Mouse (Mus musculus) midbrain, embryonic 12.5 days (tissue): Measurements from ENCODE around the gene Olfr669. TPM values are rescaled to one million over a fixed set of nuclear protein-coding genes. Genes with fewer than 3 reads are reported as not detected.
"Not testable (repeated sequence)": the region's sequence is repeated elsewhere in the genome, so short reads cannot be mapped to it uniquely, and the experiment has no call there.

Source experiments
- ATAC-seq: fragments of 200-750 bp; cut with Nextera tagmentation; 2 replicates; pipeline ENCODE4 v1.8.0; 2017; ENCODE audit warnings: low read depth, moderate TSS enrichment, moderate library complexity; ENCODE audit not compliant: low FRiP score
- H3K27ac ChIP-seq: fragments of 300-500 bp; sonication (generic); replicated peaks from 2 replicates; pipeline ENCODE4 v1.5.1; 2016; ENCODE audit warnings: mild to moderate bottlenecking
- H3K27me3 ChIP-seq: fragments of 300-500 bp; sonication (generic); 2 replicates; pipeline ENCODE4 v1.6.1; 2016; ENCODE audit warnings: mild to moderate bottlenecking
- H3K36me3 ChIP-seq: fragments of 300-500 bp; sonication (generic); 2 replicates; pipeline ENCODE4 v1.6.1; 2016
- H3K4me1 ChIP-seq: fragments of 300-500 bp; sonication (generic); 2 replicates; pipeline ENCODE4 v1.6.1; 2016
- H3K4me2 ChIP-seq: fragments of 300-500 bp; sonication (generic); replicated peaks from 2 replicates; pipeline ENCODE4 v1.6.1; 2016; ENCODE audit warnings: mild to moderate bottlenecking, moderate library complexity
- H3K4me3 ChIP-seq: fragments of 300-500 bp; sonication (generic); 2 replicates; pipeline ENCODE4 v1.5.1; 2016; ENCODE audit warnings: mild to moderate bottlenecking
- H3K9ac ChIP-seq: fragments of 300-500 bp; sonication (generic); replicated peaks from 2 replicates; pipeline ENCODE4 v1.6.1; 2016; ENCODE audit warnings: mild to moderate bottlenecking, moderate library complexity
- H3K9me3 ChIP-seq: fragments of 300-500 bp; sonication (generic); 2 replicates; pipeline ENCODE4 v1.6.1; 2016; ENCODE audit warnings: mild to moderate bottlenecking
- WGBS: fragments of 180-500 bp; shearing (Covaris S2); methylation state at CpG from one replicate; pipeline ENCODE4 v1.1.7; 2016; 5-methylcytosine and 5-hydroxymethylcytosine counted together
- polyA plus RNA-seq: library from polyadenylated mRNA; unstranded; fragments of >200 nt; fragmentation: Nextera tagmentation; extraction: Ambion mirVana; gene quantifications from 2 replicates; pipeline ENCODE4 v1.2.1, GENCODE M21; 2016

Gene Olfr669
- not detected in 2 replicates for polyA plus RNA-seq

GRCm38 (mm10) chr7:104933940-104934339, at the start of gene Olfr669:
Gene Olfr669, plus strand, starts transcription at chr7:104934240.
- no peak within 1 kb of the TSS for H3K4me2 ChIP-seq
- no peaks in the 10 kb centered on the region for H3K27me3 ChIP-seq
- no peaks in the 10 kb centered on the region for H3K9me3 ChIP-seq
- no peak within 1 kb of the TSS for H3K4me3 ChIP-seq
- no peak within 1 kb of the TSS for H3K9ac ChIP-seq
- H3K36me3 ChIP-seq = no peaks in the 10 kb centered on the region
- no peak within 1 kb of the TSS for H3K27ac ChIP-seq
- no peaks in the 10 kb centered on the region for H3K4me1 ChIP-seq
- ATAC-seq = no peak
- 88% methylated on average over 1 of the region's 1 CpGs for WGBS

- WGBS = 85% methylated on average over 2 of the region's 2 CpGs
- no peak within 1 kb of the TSS for H3K4me2 ChIP-seq
- H3K9ac ChIP-seq = no peak within 1 kb of the TSS
- H3K4me1 ChIP-seq = no peaks in the 10 kb centered on the region
- H3K36me3 ChIP-seq = no peaks in the 10 kb centered on the region
- no peak for ATAC-seq
- no peaks in the 10 kb centered on the region for H3K9me3 ChIP-seq
- H3K27me3 ChIP-seq = no peaks in the 10 kb centered on the region
- H3K27ac ChIP-seq = no peak within 1 kb of the TSS
- no peak within 1 kb of the TSS for H3K4me3 ChIP-seq
Observed at GRCm38 (mm10) chr7:104895852-104896251, 38.2 kb upstream of the Olfr669 start, which contains the start of gene Olfr666. Gene Olfr666, minus strand, starts transcription at chr7:104895952.

- H3K27me3 ChIP-seq = no peaks in the 10 kb centered on the region
- H3K9me3 ChIP-seq = no peaks in the 10 kb centered on the region
- H3K27ac ChIP-seq = no peak within 1 kb of the TSS
- ATAC-seq = no peak
- no peak within 1 kb of the TSS for H3K4me2 ChIP-seq
- H3K4me3 ChIP-seq = no peak within 1 kb of the TSS
- no peaks in the 10 kb centered on the region for H3K4me1 ChIP-seq
- H3K9ac ChIP-seq = no peak within 1 kb of the TSS
- no peaks in the 10 kb centered on the region for H3K36me3 ChIP-seq
- 91% methylated on average over 1 of the region's 1 CpGs for WGBS
Observed at GRCm38 (mm10) chr7:104921382-104921781, 12.7 kb upstream of the Olfr669 start, which contains the start of gene Olfr667. Gene Olfr667, minus strand, starts transcription at chr7:104921482.

GRCm38 (mm10) chr7:104927957-104928356, 6.1 kb upstream of the Olfr669 start, which contains the start of gene Olfr668:
Gene Olfr668, minus strand, starts transcription at chr7:104928057.
- H3K4me3 ChIP-seq = no peak within 1 kb of the TSS
- H3K27me3 ChIP-seq = no peaks in the 10 kb centered on the region
- H3K9ac ChIP-seq = no peak within 1 kb of the TSS
- no peaks in the 10 kb centered on the region for H3K36me3 ChIP-seq
- no peak for ATAC-seq
- 81% methylated on average over 1 of the region's 1 CpGs for WGBS
- no peak within 1 kb of the TSS for H3K4me2 ChIP-seq
- H3K9me3 ChIP-seq = no peaks in the 10 kb centered on the region
- H3K27ac ChIP-seq = no peak within 1 kb of the TSS
- H3K4me1 ChIP-seq = no peaks in the 10 kb centered on the region

- WGBS = 96% methylated on average over 16 of the region's 16 CpGs
- H3K9me3 ChIP-seq = not testable (repeated sequence)
Observed at GRCm38 (mm10) chr7:104950234-104950633, 16.2 kb downstream of the Olfr669 start.

DNA sequence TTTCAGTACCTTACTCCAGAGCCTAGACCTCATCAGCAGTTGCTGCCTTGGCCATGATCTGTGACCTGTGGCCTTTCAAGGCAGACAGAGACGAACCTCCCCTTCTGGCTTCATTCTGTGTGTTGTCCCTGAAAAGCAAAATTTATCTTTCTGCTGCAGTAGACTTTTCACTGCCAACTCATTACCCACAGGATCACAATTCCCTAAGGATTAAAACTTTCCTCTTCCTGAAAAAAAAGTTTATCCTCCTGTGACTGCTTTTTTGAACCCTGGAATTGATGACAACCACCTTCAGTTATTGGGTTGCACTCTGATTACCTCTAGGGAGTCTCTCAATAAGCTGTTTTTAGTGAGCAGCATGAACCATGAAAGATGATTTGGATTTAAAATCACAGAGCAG, 28.5 kb downstream of the Olfr669 start, which contains the start of gene Olfr670:
Olfr670 (minus strand) TSS at position 101 of the 400 bp plus-strand sequence.
- Histone ChIP-seq H3K36me3 (no peaks in the 10 kb centered on the region), H3K27ac (no peak within 1 kb of the TSS), H3K4me1 (no peaks in the 10 kb centered on the region), H3K4me2 (no peak within 1 kb of the TSS), H3K4me3 (no peak within 1 kb of the TSS), H3K9me3 (no peaks in the 10 kb centered on the region), H3K9ac (no peak within 1 kb of the TSS), H3K27me3 (no peaks in the 10 kb centered on the region)
- 66% methylated on average over 1 of the region's 1 CpGs for WGBS
- no peak for ATAC-seq

More at GRCm38 (mm10) chr7:104950234-104950633, 16.2 kb downstream of the Olfr669 start:
- H3K36me3 ChIP-seq, ATAC-seq, H3K9ac ChIP-seq, H3K4me2 ChIP-seq, H3K4me1 ChIP-seq, H3K4me3 ChIP-seq, H3K27ac ChIP-seq, H3K27me3 ChIP-seq: not testable (repeated sequence)

DNA sequence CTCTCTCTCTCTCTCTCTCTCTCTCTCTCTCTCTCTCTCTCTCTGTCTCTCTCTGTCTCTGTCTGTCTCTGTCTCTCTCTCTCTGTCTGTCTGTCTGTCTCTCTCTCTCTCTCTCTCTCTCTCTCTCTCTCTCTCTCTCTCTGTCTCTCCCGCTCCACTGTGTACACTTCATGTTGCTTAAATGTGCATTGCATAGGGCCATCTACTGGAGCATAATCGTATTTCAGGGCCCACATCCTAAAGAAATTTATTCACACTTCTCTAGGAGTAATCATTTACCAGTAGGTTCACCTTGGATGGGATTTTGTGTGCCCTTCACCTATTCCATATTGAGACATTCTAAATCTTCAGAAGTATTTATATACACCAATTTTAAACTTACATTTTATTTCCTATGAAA, 38.5 kb downstream of the Olfr669 start:
- H3K9ac ChIP-seq, H3K9me3 ChIP-seq, H3K4me2 ChIP-seq, H3K36me3 ChIP-seq, H3K4me3 ChIP-seq, H3K4me1 ChIP-seq, H3K27ac ChIP-seq, H3K27me3 ChIP-seq, ATAC-seq: not testable (repeated sequence)
- WGBS = 75% methylated on average over 2 of the region's 2 CpGs

DNA sequence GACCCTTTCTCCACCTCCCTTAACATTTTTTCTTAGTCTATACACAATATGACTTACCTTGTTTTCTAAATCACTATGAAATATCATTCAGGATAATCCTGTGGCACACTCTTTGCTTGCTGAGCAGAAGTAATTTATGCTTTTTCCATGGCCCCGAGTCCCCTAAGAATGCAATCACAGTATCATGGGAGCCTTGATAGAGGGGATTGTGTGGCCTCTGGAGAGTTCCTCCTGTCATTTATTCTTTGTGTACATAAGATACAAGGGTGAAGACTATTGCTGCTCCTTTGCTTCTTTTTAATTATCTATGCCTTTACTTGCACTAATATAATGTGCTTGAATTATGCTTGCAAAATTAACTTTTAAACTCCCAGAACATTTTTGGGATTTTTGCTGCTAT, 45.0 kb downstream of the Olfr669 start, which contains the start of gene Olfr671:
Olfr671 (minus strand) TSS at position 101 of the 400 bp plus-strand sequence.
- H3K9ac ChIP-seq = no peak within 1 kb of the TSS
- 0 out of 2 replicates have a peak, but pooled peaks cover 6% of the 10 kb centered on the region for H3K9me3 ChIP-seq
- no peak within 1 kb of the TSS for H3K4me2 ChIP-seq
- H3K4me3 ChIP-seq = no peak within 1 kb of the TSS
- no peak within 1 kb of the TSS for H3K27ac ChIP-seq
- no peaks in the 10 kb centered on the region for H3K27me3 ChIP-seq
- ATAC-seq = no peak
- H3K36me3 ChIP-seq = no peaks in the 10 kb centered on the region
- WGBS = 74% methylated on average over 1 of the region's 1 CpGs
- H3K4me1 ChIP-seq = no peaks in the 10 kb centered on the region

Other genes starting within 250 kb of the Olfr669 start
- gene Olfr661, start 247.7 kb upstream of the Olfr669 start, polyA plus RNA-seq = not detected in 2 replicates
- gene Usp17le, start 156.8 kb upstream of the Olfr669 start, polyA plus RNA-seq = not detected in 2 replicates
- not detected in 2 replicates for gene Usp17lb, start 91.6 kb upstream of the Olfr669 start, polyA plus RNA-seq
- gene Usp17la, start 77.2 kb upstream of the Olfr669 start, polyA plus RNA-seq = not detected in 2 replicates
- not detected in 2 replicates for gene Olfr665, start 56.2 kb upstream of the Olfr669 start, polyA plus RNA-seq
- not detected in 2 replicates for gene Olfr666, start 38.3 kb upstream of the Olfr669 start, polyA plus RNA-seq
- gene Olfr667, start 12.8 kb upstream of the Olfr669 start, polyA plus RNA-seq = not detected in 2 replicates
- gene Olfr668, start 6.2 kb upstream of the Olfr669 start, polyA plus RNA-seq = not detected in 2 replicates
- gene Olfr670, start 28.4 kb downstream of the Olfr669 start, polyA plus RNA-seq = not detected in 2 replicates
- not detected in 2 replicates for gene Olfr671, start 44.9 kb downstream of the Olfr669 start, polyA plus RNA-seq
- gene Olfr672, start 67.8 kb downstream of the Olfr669 start, polyA plus RNA-seq = not detected in 2 replicates
- gene Olfr675, start 94.2 kb downstream of the Olfr669 start, polyA plus RNA-seq = not detected in 2 replicates
- gene Olfr676, start 98.5 kb downstream of the Olfr669 start, polyA plus RNA-seq = not detected in 2 replicates
- gene Olfr677, start 117.1 kb downstream of the Olfr669 start, polyA plus RNA-seq = not detected in 2 replicates
- not detected in 2 replicates for gene Olfr678, start 130.2 kb downstream of the Olfr669 start, polyA plus RNA-seq
- gene Olfr679, start 147.0 kb downstream of the Olfr669 start, polyA plus RNA-seq = not detected in 2 replicates
- gene Olfr680-ps1, start 158.6 kb downstream of the Olfr669 start, polyA plus RNA-seq = not detected in 2 replicates
- gene Olfr681, start 182.6 kb downstream of the Olfr669 start, polyA plus RNA-seq = not detected in 2 replicates
- not detected in 2 replicates for gene Olfr683, start 212.8 kb downstream of the Olfr669 start, polyA plus RNA-seq
- not detected in 2 replicates for gene Olfr684, start 229.4 kb downstream of the Olfr669 start, polyA plus RNA-seq